Comparison of ENCODE assay signal across 8 mouse cellular contexts in the genomic region with DNA sequence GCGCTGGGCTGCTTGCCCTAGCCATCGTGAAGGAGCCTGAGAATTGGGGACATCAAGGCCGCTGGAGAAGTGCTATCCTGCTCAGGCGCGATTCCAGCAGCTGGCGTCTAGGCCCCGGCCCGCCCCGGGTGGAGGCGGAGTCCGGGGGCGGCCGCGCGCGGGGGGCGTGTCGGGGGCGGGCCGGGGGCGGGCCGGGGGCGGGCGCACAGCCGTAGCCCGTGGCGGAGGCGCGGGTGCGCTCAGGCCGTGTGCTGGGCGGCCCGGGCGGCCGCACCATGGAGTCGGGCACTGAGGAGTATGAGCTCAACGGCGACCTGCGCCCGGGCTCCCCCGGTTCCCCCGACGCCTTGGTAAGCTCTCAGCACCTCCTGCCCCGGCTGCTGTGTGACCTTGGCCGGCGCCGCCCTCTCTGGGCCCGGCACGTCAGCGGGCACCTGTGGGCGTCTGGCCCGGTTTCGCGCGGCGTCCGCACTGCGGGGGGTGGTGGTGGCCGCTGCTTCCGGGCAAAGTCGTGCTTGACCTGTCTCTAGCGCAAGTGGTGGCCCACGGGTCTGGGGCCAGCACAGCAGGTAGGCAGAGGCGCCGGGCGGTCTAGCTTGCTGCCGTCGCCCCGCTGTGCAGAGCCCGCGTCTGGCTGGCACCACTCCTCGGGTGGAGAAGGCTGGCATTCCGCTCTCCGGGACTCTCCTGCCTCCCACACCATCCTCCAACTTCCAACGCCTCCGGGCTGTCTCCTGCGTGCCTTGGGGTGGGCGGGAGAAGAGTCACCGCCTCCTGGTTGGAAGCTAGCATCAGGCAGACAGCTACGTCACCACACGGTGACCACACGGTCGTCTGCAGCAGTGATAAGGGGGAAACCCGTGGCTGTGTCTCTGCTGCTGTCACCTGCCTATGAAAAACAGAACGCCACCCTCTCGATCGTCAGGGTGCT. TPM values are rescaled to one million over a fixed set of nuclear protein-coding genes. Genes with fewer than 3 reads are reported as not detected.
DNase-seq lines count a peak whose midpoint lies in the region; ATAC-seq and TF ChIP-seq lines count a peak whose summit lies in the region.

A gene (plus strand): TSS at position 198 of the 931 bp plus-strand sequence.

- TF ChIP-seq CTCF in C2C12 (IDR thresholded peaks at IDR 0.05; ENCODE audit: control insufficient read depth, insufficient read depth, insufficient read length) = no peak
- TF ChIP-seq CTCF in bone marrow macrophage, adult 2 months (IDR thresholded peaks at IDR 0.05; ENCODE audit: low read depth, low read length) = no peak
- no peak for TF ChIP-seq CTCF in embryonic fibroblast, embryonic 13.5 days (IDR thresholded peaks at IDR 0.05; ENCODE audit: borderline replicate concordance, insufficient read depth, low read length)

- peak within 1 kb of the TSS; percentile 93 for H3ac ChIP-seq in C2C12 (ENCODE audit: control insufficient read depth, insufficient read length, low read depth)

- ATAC-seq in kidney, embryonic 15.5 days (replicated peaks; ENCODE audit: low FRiP score) = peak; percentile 93
- ATAC-seq in liver, embryonic 12.5 days = peak; percentile 88

- WGBS in heart, embryonic 10.5 days = under 1% methylated on average over 80 of the region's 87 CpGs
- WGBS in kidney, embryonic 15.5 days = under 1% methylated on average over 80 of the region's 87 CpGs
- WGBS in liver, embryonic 12.5 days (ENCODE audit: insufficient replicate concordance) = 1% methylated on average over 73 of the region's 87 CpGs

- no peaks in the 10 kb centered on the region for H3K27me3 ChIP-seq in C2C12 (ENCODE audit: control insufficient read depth, insufficient read depth, insufficient read length)
- H3K27me3 ChIP-seq in heart, embryonic 10.5 days (ENCODE audit: insufficient read depth, poor library complexity, severe bottlenecking) = no peaks in the 10 kb centered on the region
- H3K27me3 ChIP-seq in kidney, embryonic 15.5 days = no peaks in the 10 kb centered on the region
- H3K27me3 ChIP-seq in liver, embryonic 12.5 days (replicated peaks) = no peaks in the 10 kb centered on the region
- H3K27me3 ChIP-seq in splenic B cell, adult 2 months (ENCODE audit: control insufficient read depth, insufficient read depth, low read length, poor library complexity, severe bottlenecking) = no peaks in the 10 kb centered on the region

- peak; percentile 92 for DNase-seq in heart, embryonic 10.5 days (ENCODE audit: low spot score)
- peak; percentile 89 for DNase-seq in naive thymus-derived CD4-positive, alpha-beta T cell, adult 2 months (ENCODE audit: low read depth)
- DNase-seq in splenic B cell, adult 2 months (ENCODE audit: low read depth, low spot score) = peak; percentile 93

- peaks cover 59% of the 10 kb centered on the region for H3K4me1 ChIP-seq in bone marrow macrophage, adult 2 months (ENCODE audit: control insufficient read depth, insufficient read depth, low read length)
- peaks cover 15% of the 10 kb centered on the region for H3K4me1 ChIP-seq in embryonic fibroblast, embryonic 13.5 days (ENCODE audit: control insufficient read depth, insufficient read depth, low read length)
- H3K4me1 ChIP-seq in heart, embryonic 10.5 days = peaks cover 69% of the 10 kb centered on the region
- H3K4me1 ChIP-seq in kidney, embryonic 15.5 days = peaks cover 58% of the 10 kb centered on the region
- peaks cover 66% of the 10 kb centered on the region for H3K4me1 ChIP-seq in liver, embryonic 12.5 days

- peak; percentile 87; the same call in 1 of the 2 replicates for TF ChIP-seq POLR2A in bone marrow macrophage, adult 2 months (IDR thresholded peaks at IDR 0.05; ENCODE audit: borderline replicate concordance, low read depth, low read length)
- TF ChIP-seq POLR2A in embryonic fibroblast, embryonic 13.5 days (IDR thresholded peaks at IDR 0.05; ENCODE audit: low read depth, low read length) = peak; percentile 91

- H3K79me3 ChIP-seq in C2C12 (ENCODE audit: low read depth) = peaks cover 1% of the 10 kb centered on the region

- H3K4me3 ChIP-seq in C2C12 (ENCODE audit: insufficient read depth, poor library complexity, severe bottlenecking) = peak within 1 kb of the TSS; percentile 45
- peak within 1 kb of the TSS; percentile 67 for H3K4me3 ChIP-seq in bone marrow macrophage, adult 2 months (ENCODE audit: insufficient read depth, low read length)
- H3K4me3 ChIP-seq in embryonic fibroblast, embryonic 13.5 days (ENCODE audit: insufficient read depth, low read length) = peak within 1 kb of the TSS; percentile 61
- H3K4me3 ChIP-seq in heart, embryonic 10.5 days = peak within 1 kb of the TSS; percentile 79
- peak within 1 kb of the TSS; percentile 84 for H3K4me3 ChIP-seq in kidney, embryonic 15.5 days (replicated peaks)
- peak within 1 kb of the TSS; percentile 81 for H3K4me3 ChIP-seq in liver, embryonic 12.5 days

- no peaks in the 10 kb centered on the region for H3K36me3 ChIP-seq in C2C12 (ENCODE audit: control insufficient read depth, insufficient read depth)
- H3K36me3 ChIP-seq in heart, embryonic 10.5 days = no peaks in the 10 kb centered on the region
- no peaks in the 10 kb centered on the region for H3K36me3 ChIP-seq in kidney, embryonic 15.5 days
- H3K36me3 ChIP-seq in liver, embryonic 12.5 days = no peaks in the 10 kb centered on the region
- no peaks in the 10 kb centered on the region for H3K36me3 ChIP-seq in splenic B cell, adult 2 months (ENCODE audit: control insufficient read depth, insufficient read depth, low read length, poor library complexity, severe bottlenecking)

- peak within 1 kb of the TSS; percentile 90 for H3K27ac ChIP-seq in bone marrow macrophage, adult 2 months (ENCODE audit: insufficient read depth, low read depth, low read length)
- H3K27ac ChIP-seq in embryonic fibroblast, embryonic 13.5 days (ENCODE audit: insufficient read depth, low read length) = peak within 1 kb of the TSS; percentile 32; the same call in 1 of the 2 replicates
- peak within 1 kb of the TSS; percentile 88 for H3K27ac ChIP-seq in heart, embryonic 10.5 days
- H3K27ac ChIP-seq in kidney, embryonic 15.5 days = peak within 1 kb of the TSS; percentile 82
- H3K27ac ChIP-seq in liver, embryonic 12.5 days = peak within 1 kb of the TSS; percentile 76

- peak within 1 kb of the TSS; percentile 97 for H3K4me2 ChIP-seq in kidney, embryonic 15.5 days
- H3K4me2 ChIP-seq in liver, embryonic 12.5 days = peak within 1 kb of the TSS; percentile 99

- H3K9me3 ChIP-seq in heart, embryonic 10.5 days = no peaks in the 10 kb centered on the region; the same call in 1 of the 2 replicates
- H3K9me3 ChIP-seq in kidney, embryonic 15.5 days (replicated peaks) = no peaks in the 10 kb centered on the region
- no peaks in the 10 kb centered on the region for H3K9me3 ChIP-seq in liver, embryonic 12.5 days (replicated peaks)

- H3K9ac ChIP-seq in kidney, embryonic 15.5 days = peak within 1 kb of the TSS; percentile 83
- peak within 1 kb of the TSS; percentile 83 for H3K9ac ChIP-seq in liver, embryonic 12.5 days

- H3K79me2 ChIP-seq in C2C12 (ENCODE audit: control insufficient read depth, insufficient read depth) = peaks cover 16% of the 10 kb centered on the region

TF ChIP-seq in C2C12, 6 proteins besides CTCF, POLR2A, EP300 and RAD21:
- TF ChIP-seq MAX (IDR thresholded peaks at IDR 0.05) = no peak
- TF ChIP-seq MYOD1 (IDR thresholded peaks at IDR 0.05; ENCODE audit: control insufficient read depth, insufficient read length, low read depth) = peak; percentile 11

RNA-seq across cellular contexts. Expression of the gene that starts here (rescaled TPM):
- 78.6 TPM for polyA plus RNA-seq in C2C12 (2012; fragmentation: generic; extraction: Trizol)
- 497 and 521 TPM in 2 replicates for polyA plus RNA-seq in bone marrow macrophage, adult 2 months (2012; ENCODE audit: insufficient read depth, insufficient read length, missing spikeins)
- polyA plus RNA-seq in embryonic fibroblast, embryonic 13.5 days (2011; ENCODE audit: insufficient read length, low read depth, missing spikeins) = 27.6 and 28.6 TPM in 2 replicates
- 51.3 and 55.3 TPM in 2 replicates for polyA plus RNA-seq in heart, embryonic 10.5 days (2016; fragmentation: Nextera tagmentation; extraction: Ambion mirVana)
- polyA plus RNA-seq in kidney, embryonic 15.5 days (2015; fragmentation: Nextera tagmentation; extraction: Ambion mirVana) = 57.5 and 59.8 TPM in 2 replicates
- 41.5 and 42.6 TPM in 2 replicates for polyA plus RNA-seq in liver, embryonic 12.5 days (2016; fragmentation: Nextera tagmentation; extraction: Ambion mirVana)

Comparison
In these comparisons a context has a peak if more than half of its experiments do, and no peak if none do; other contexts are left out.
1. Peak in every context shown above with its lines: DNase-seq, ATAC-seq, H3K4me3 ChIP-seq and H3K27ac ChIP-seq.
2. H3K27ac ChIP-seq: peak in every context shown above with its lines; median percentile 90 in bone marrow macrophage, adult 2 months; 88 in heart, embryonic 10.5 days; 82 in kidney, embryonic 15.5 days; 76 in liver, embryonic 12.5 days; 32 in embryonic fibroblast, embryonic 13.5 days.